Mouse (Mus musculus) hindbrain, postnatal 0 days (tissue): ENCODE measurements around the gene Pced1b. TPM values are rescaled to one million over a fixed set of nuclear protein-coding genes. Genes with fewer than 3 reads are reported as not detected.
A peak's percentile ranks its signal among the peaks of the same experiment; 100 is the strongest.

Experiments
- ATAC-seq: fragments of 200-750 bp; cut with Nextera tagmentation; 2 replicates; pipeline ENCODE4 v1.8.0; 2017; ENCODE audit warnings: mild to moderate bottlenecking, moderate TSS enrichment, moderate library complexity
- DNase-seq: peaks from one replicate; pipeline ENCODE4 v3.0.0-alpha.2; 2015; ENCODE audit warnings: low spot score
- H3K27ac ChIP-seq: fragments of 300-500 bp; sonication (generic); 2 replicates; pipeline ENCODE4 v1.5.1; 2014; ENCODE audit warnings: mild to moderate bottlenecking
- H3K27me3 ChIP-seq: fragments of 300-500 bp; sonication (generic); 2 replicates; pipeline ENCODE4 v1.6.1; 2014; ENCODE audit warnings: low read length, mixed read lengths; ENCODE audit not compliant: insufficient read depth
- H3K36me3 ChIP-seq: fragments of 300-500 bp; sonication (generic); 2 replicates; pipeline ENCODE4 v1.6.1; 2014; ENCODE audit warnings: low read length, mixed read lengths; ENCODE audit not compliant: insufficient read depth
- H3K4me1 ChIP-seq: fragments of 300-500 bp; sonication (generic); 2 replicates; pipeline ENCODE4 v1.6.1; 2014; ENCODE audit warnings: antibody characterized with exemption, low read length, mixed read lengths; ENCODE audit not compliant: insufficient read depth
- H3K4me2 ChIP-seq: fragments of 300-500 bp; sonication (generic); 2 replicates; pipeline ENCODE4 v1.6.1; 2014; ENCODE audit warnings: low read depth, mild to moderate bottlenecking, low read length, moderate library complexity, mixed read lengths
- H3K4me3 ChIP-seq: fragments of 300-500 bp; sonication (generic); 2 replicates; pipeline ENCODE4 v1.5.1; 2014; ENCODE audit warnings: low read length
- H3K9ac ChIP-seq: fragments of 300-500 bp; sonication (generic); replicated peaks from 2 replicates; pipeline ENCODE4 v1.6.1; 2014; ENCODE audit warnings: mild to moderate bottlenecking, low read length, moderate library complexity, mixed read lengths
- H3K9me3 ChIP-seq: fragments of 300-500 bp; sonication (generic); 2 replicates; pipeline ENCODE4 v1.6.1; 2016; ENCODE audit warnings: low read length, mixed read lengths
- CTCF ChIP-seq: IDR thresholded peaks from 2 replicates; pipeline ENCODE4 v1.5.1; 2016; ENCODE audit warnings: antibody characterized with exemption, control low read depth, low read depth
- whole genome bisulfite sequencing: fragments of 180-500 bp; shearing (Covaris S2); extraction: QIAGEN DNeasy Blood & Tissue Kit; methylation state at CpG from one replicate; pipeline ENCODE4 v1.1.7; 2014; 5-methylcytosine and 5-hydroxymethylcytosine counted together
- polyA plus RNA-seq: library from polyadenylated mRNA; unstranded; fragments of >200 nt; fragmentation: Nextera tagmentation; extraction: Ambion mirVana; gene quantifications from 2 replicates; pipeline ENCODE4 v1.2.1, GENCODE M21; 2015
- total RNA-seq: library from RNA; depleted of rRNA; stranded (reverse); fragments of >200 nt; gene quantifications from 2 replicates; pipeline ENCODE4 v1.2.3, GENCODE M21; 2014

Pced1b gene
- total and polyA plus RNA-seq, 2 experiments from 2014 or later = 5.0 to 6.7 TPM

- Histone ChIP-seq H3K36me3 (no peaks in the 10 kb centered on the region), H3K4me2 (no peak overlapping the region), H3K27me3 (no peaks in the 10 kb centered on the region), H3K9ac (no peak overlapping the region), H3K4me3 (no peak overlapping the region), H3K4me1 (no peaks in the 10 kb centered on the region), H3K27ac (peak overlapping the region; percentile 42; the same call in 1 of the 2 replicates), H3K9me3 (no peaks in the 10 kb centered on the region)
- DNase-seq = no peak
- ATAC-seq = 0 out of 2 replicates have a peak, but pooled peaks have one; percentile 21
- no peak for TF ChIP-seq CTCF
- WGBS = 52% methylated on average over 6 of the region's 6 CpGs
Observed at GRCm38 (mm10) chr15:97282572-97282881, 35.6 kb downstream of the Pced1b start.

GRCm38 (mm10) chr15:97284201-97284600 lies 37.3 kb downstream of the Pced1b start:
- H3K9ac ChIP-seq = no peak overlapping the region
- H3K27ac ChIP-seq = no peak overlapping the region
- no peak for TF ChIP-seq CTCF
- H3K4me2 ChIP-seq = no peak overlapping the region
- DNase-seq (no peak), ATAC-seq (no peak)
- H3K36me3 ChIP-seq = no peaks in the 10 kb centered on the region
- no peaks in the 10 kb centered on the region for H3K27me3 ChIP-seq
- no peak overlapping the region for H3K4me3 ChIP-seq
- no peaks in the 10 kb centered on the region for H3K9me3 ChIP-seq
- 85% methylated on average over 5 of the region's 5 CpGs for WGBS
- no peaks in the 10 kb centered on the region for H3K4me1 ChIP-seq

- WGBS = 91% methylated on average over 10 of the region's 10 CpGs
- Histone ChIP-seq H3K9me3 (no peaks in the 10 kb centered on the region), H3K4me1 (no peaks in the 10 kb centered on the region), H3K27ac (no peak overlapping the region), H3K27me3 (no peaks in the 10 kb centered on the region), H3K4me2 (no peak overlapping the region), H3K4me3 (no peak overlapping the region), H3K9ac (no peak overlapping the region), H3K36me3 (no peaks in the 10 kb centered on the region)
- no peak for TF ChIP-seq CTCF
- DNase-seq (no peak), ATAC-seq (no peak)
Observed at GRCm38 (mm10) chr15:97285665-97286212, 38.8 kb downstream of the Pced1b start.

- no peak overlapping the region for H3K27ac ChIP-seq
- H3K9me3 ChIP-seq = no peaks in the 10 kb centered on the region
- 77% methylated on average over 10 of the region's 10 CpGs for whole genome bisulfite sequencing
- no peak for ATAC-seq
- DNase-seq = no peak
- TF ChIP-seq CTCF = no peak
- H3K9ac ChIP-seq = no peak overlapping the region
- no peaks in the 10 kb centered on the region for H3K36me3 ChIP-seq
- H3K4me3 ChIP-seq = no peak overlapping the region
- no peaks in the 10 kb centered on the region for H3K27me3 ChIP-seq
- no peak overlapping the region for H3K4me2 ChIP-seq
- H3K4me1 ChIP-seq = no peaks in the 10 kb centered on the region
Observed at GRCm38 (mm10) chr15:97286731-97287130, 39.8 kb downstream of the Pced1b start.

- Histone ChIP-seq H3K4me2 (no peak overlapping the region), H3K4me1 (no peaks in the 10 kb centered on the region), H3K9ac (no peak overlapping the region), H3K4me3 (no peak overlapping the region), H3K9me3 (no peaks in the 10 kb centered on the region), H3K36me3 (no peaks in the 10 kb centered on the region), H3K27me3 (no peaks in the 10 kb centered on the region), H3K27ac (no peak overlapping the region)
- WGBS = 94% methylated on average over 5 of the region's 5 CpGs
- DNase-seq (no peak), ATAC-seq (no peak)
- TF ChIP-seq CTCF = no peak
Observed at GRCm38 (mm10) chr15:97287436-97288143, 40.7 kb downstream of the Pced1b start.

GRCm38 (mm10) chr15:97288690-97289089 lies 41.8 kb downstream of the Pced1b start:
- H3K4me2 ChIP-seq = no peak overlapping the region
- ATAC-seq (no peak), DNase-seq (no peak)
- no peak overlapping the region for H3K4me3 ChIP-seq
- no peak for TF ChIP-seq CTCF
- no peaks in the 10 kb centered on the region for H3K27me3 ChIP-seq
- H3K36me3 ChIP-seq = no peaks in the 10 kb centered on the region
- H3K4me1 ChIP-seq = no peaks in the 10 kb centered on the region
- no peaks in the 10 kb centered on the region for H3K9me3 ChIP-seq
- no peak overlapping the region for H3K27ac ChIP-seq
- 75% methylated on average over 13 of the region's 13 CpGs for WGBS
- H3K9ac ChIP-seq = no peak overlapping the region

GRCm38 (mm10) chr15:97289176-97289575 lies 42.3 kb downstream of the Pced1b start:
- Histone ChIP-seq H3K9me3 (no peaks in the 10 kb centered on the region), H3K4me3 (no peak overlapping the region), H3K27me3 (no peaks in the 10 kb centered on the region), H3K4me1 (no peaks in the 10 kb centered on the region), H3K4me2 (no peak overlapping the region), H3K36me3 (no peaks in the 10 kb centered on the region), H3K9ac (no peak overlapping the region), H3K27ac (no peak overlapping the region)
- TF ChIP-seq CTCF = no peak
- no peak for ATAC-seq
- WGBS = 85% methylated on average over 4 of the region's 4 CpGs
- no peak for DNase-seq
